Mouse (Mus musculus) lung, adult 2 months (tissue): ENCODE measurements at regions not wholly inside any gene's neighbourhood (a gene's known extent, or its start where the extent isn't known, plus 50 kb on each side); places are given as distances from the start of the nearest gene placed in this dataset.

Source experiments
- CTCF ChIP-seq: fragments of 200-500 bp; IDR thresholded peaks from 2 replicates; pipeline ENCODE4 v1.5.1; 2011; ENCODE audit warnings: mild to moderate bottlenecking, low read length, control low read depth; ENCODE audit not compliant: insufficient read depth
- POLR2A ChIP-seq: fragments of 200-500 bp; IDR thresholded peaks from 2 replicates; pipeline ENCODE4 v1.6.1; 2011; ENCODE audit warnings: low read depth, mild to moderate bottlenecking, control low read depth, low read length, borderline replicate concordance; ENCODE audit errors: extremely low read depth

DNA sequence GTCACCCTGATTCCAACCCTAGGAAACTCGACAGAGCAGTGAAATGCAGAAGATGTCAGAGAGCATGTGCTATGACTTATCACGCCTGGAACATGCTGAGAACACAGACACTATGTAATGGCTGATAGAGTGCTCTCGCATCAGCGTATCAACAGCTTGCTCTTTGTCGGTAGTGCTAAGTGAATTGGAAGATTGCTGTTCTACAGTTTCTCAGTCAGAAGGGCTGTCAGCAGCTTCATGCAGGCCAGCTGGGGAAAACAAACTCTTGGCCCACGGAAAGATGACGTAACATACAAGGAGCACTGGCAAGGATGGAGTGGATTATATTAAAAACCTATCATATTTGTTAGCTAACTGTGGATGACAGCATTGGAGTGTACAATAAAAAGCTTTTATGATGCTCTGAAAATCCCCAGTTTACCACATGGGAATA, 624.6 kb upstream of the Fam241a start:
- TF ChIP-seq POLR2A (no peak), CTCF (no peak)
